Mouse (Mus musculus): ENCODE measurements around the gene Card19. TPM values are rescaled to one million over a fixed set of nuclear protein-coding genes. Genes with fewer than 3 reads are reported as not detected.

Card19 gene
- polyA plus RNA-seq, 2 experiments from 2014 or later: 56.9 to 66.6 TPM

GRCm38 (mm10) chr13:49169448-49170207, 46.2 kb downstream of the Card19 start:
- ATAC-seq: no peak

- no peak for ATAC-seq
Measured at GRCm38 (mm10) chr13:49167081-49167480, 48.8 kb downstream of the Card19 start.

- ATAC-seq: no peak
Measured at GRCm38 (mm10) chr13:49163645-49164044, 52.2 kb downstream of the Card19 start.

GRCm38 (mm10) chr13:49162722-49163121, 53.1 kb downstream of the Card19 start:
- no peak for ATAC-seq

GRCm38 (mm10) chr13:49161236-49161635, 54.6 kb downstream of the Card19 start:
- ATAC-seq: no peak

- no peak for ATAC-seq
Measured at GRCm38 (mm10) chr13:49158040-49158713, 57.7 kb downstream of the Card19 start.

GRCm38 (mm10) chr13:49156645-49157044, 59.2 kb downstream of the Card19 start:
- no peak for ATAC-seq

- ATAC-seq: no peak
Measured at GRCm38 (mm10) chr13:49154621-49155020, 61.2 kb downstream of the Card19 start.

GRCm38 (mm10) chr13:49154028-49154427, 61.8 kb downstream of the Card19 start:
- ATAC-seq: no peak

Other genes starting within 250 kb of the Card19 start
- gene Fam120a, start 248.0 kb downstream of the Card19 start, polyA plus RNA-seq (2017; shearing (Covaris generic)): 10 to 100 TPM; 34.4 to 37.0 TPM
- not detected for gene Wnk2, start 68.0 kb downstream of the Card19 start, polyA plus RNA-seq (2017; shearing (Covaris generic))
- gene Ninj1, start 28.6 kb downstream of the Card19 start, polyA plus RNA-seq (2017; shearing (Covaris generic)): 10 to 100 TPM; 30.1 to 36.9 TPM
- gene Susd3, start 32.7 kb upstream of the Card19 start, polyA plus RNA-seq (2017; shearing (Covaris generic)): 10 to 100 TPM; 61.0 to 67.4 TPM
- gene Fgd3, start 104.3 kb upstream of the Card19 start, polyA plus RNA-seq (2017; shearing (Covaris generic)): 10 to 100 TPM; 11.5 to 13.7 TPM
- 1 to 10 TPM; 5.8 to 6.2 TPM for gene Bicd2, start 125.5 kb upstream of the Card19 start, polyA plus RNA-seq (2017; shearing (Covaris generic))
- 1 to 10 TPM; 2.7 to 4.6 TPM for gene Ippk, start 205.2 kb upstream of the Card19 start, polyA plus RNA-seq (2017; shearing (Covaris generic))